ENCODE assay signal across 15 mouse cellular contexts in genomic region chr15:17912241-17912640, GRCm38 (mm10).
"Had no signal": no experiment of that assay in that cellular context is flagged by ENCODE, and none has a peak within 500 bp of the region (broad histone marks: within the 10 kb centered on the region; RNA-seq: fewer than 3 reads in every experiment).

No protein-coding gene starts in this region.

- H3K4me3 ChIP-seq: limb, embryonic 12.5 days; limb, embryonic 15.5 days; midbrain, embryonic 12.5 days; midbrain, embryonic 15.5 days; neural tube, embryonic 12.5 days; neural tube, embryonic 15.5 days had no signal

- H3K27me3 ChIP-seq: limb, embryonic 12.5 days; limb, embryonic 15.5 days; midbrain, embryonic 12.5 days; midbrain, embryonic 15.5 days; neural tube, embryonic 12.5 days; neural tube, embryonic 15.5 days had no signal

- H3K4me1 ChIP-seq: limb, embryonic 12.5 days; limb, embryonic 15.5 days; midbrain, embryonic 12.5 days; midbrain, embryonic 15.5 days; neural tube, embryonic 12.5 days; neural tube, embryonic 15.5 days had no signal

- H3K27ac ChIP-seq: limb, embryonic 12.5 days; limb, embryonic 15.5 days; liver, embryonic 14.5 days; macrophage; midbrain, embryonic 12.5 days; midbrain, embryonic 15.5 days; neural tube, embryonic 12.5 days; neural tube, embryonic 15.5 days had no signal

- DNase-seq: kidney, postnatal 14 days; kidney, postnatal 4 days; left cerebral cortex, postnatal 4 days; liver, postnatal 0 days; lung, embryonic 14.5 days; thymus, adult 18-20 months; thymus, postnatal 36 days had no signal
